Mouse (Mus musculus): Measurements from ENCODE around the gene Tnrc6c.

DNA sequence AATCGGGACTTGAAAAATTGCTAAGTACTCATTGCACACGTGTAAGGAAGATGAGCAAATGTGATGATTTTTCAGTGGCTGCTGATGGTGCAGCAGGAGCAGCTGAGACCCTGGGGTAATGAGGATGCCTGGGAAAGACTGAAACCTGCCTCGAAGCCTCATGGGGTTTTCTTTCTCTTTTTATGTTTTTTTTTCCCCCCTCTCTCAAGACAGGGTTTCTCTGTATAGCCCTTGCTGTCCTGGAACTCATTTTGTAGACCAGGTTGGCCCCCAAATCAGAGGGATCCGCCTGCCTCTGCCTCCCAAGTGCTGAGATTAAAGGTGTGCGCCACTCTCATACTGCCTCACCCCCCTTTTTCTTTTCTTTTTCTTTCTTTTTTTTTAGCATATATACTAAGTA lies 13.1 kb downstream of the Tnrc6c start:
- no peak for TF ChIP-seq GATA1 (IDR thresholded peaks at IDR 0.05; ENCODE audit: borderline replicate concordance, low read length)
- no peak for TF ChIP-seq FLI1 (IDR thresholded peaks at IDR 0.05; ENCODE audit: low read length)
